Mouse (Mus musculus) G1E (cell line): Measurements from ENCODE around the gene Gm9821.

Experiments used
- CTCF ChIP-seq: IDR thresholded peaks from 2 replicates; pipeline ENCODE4 v1.5.1; 2012; ENCODE audit warnings: low read depth, low read length, inconsistent platforms, mixed read lengths
- GATA1 ChIP-seq: IDR thresholded peaks from 2 replicates; pipeline ENCODE4 v1.6.1; 2012; ENCODE audit warnings: borderline replicate concordance, low read length, inconsistent platforms, mixed read lengths
- POLR2AphosphoS5 ChIP-seq: IDR thresholded peaks from 2 replicates; pipeline ENCODE4 v1.6.1; 2012; ENCODE audit warnings: low read depth, low read length, inconsistent platforms; ENCODE audit not compliant: insufficient replicate concordance
- TAL1 ChIP-seq: conservative IDR thresholded peaks from 2 replicates; pipeline ENCODE4 v1.6.1; 2012; ENCODE audit warnings: low read depth, low read length, inconsistent platforms, mixed read lengths

GRCm38 (mm10) chr2:91926949-91927348, 18.6 kb upstream of the Gm9821 start, which contains the start of gene Chrm4:
- TF ChIP-seq GATA1 = no peak
- TF ChIP-seq CTCF = no peak
- no peak for TF ChIP-seq TAL1
- no peak for TF ChIP-seq POLR2AphosphoS5
